Mouse (Mus musculus): ENCODE results near the gene Tsks. TPM values are rescaled to one million over a fixed set of nuclear protein-coding genes. Genes with fewer than 3 reads are reported as not detected.
A peak's percentile ranks its signal among the peaks of the same experiment; 100 is the strongest.

Tsks gene
- polyA plus RNA-seq, 1 experiment from 2014 or later: not detected

DNA sequence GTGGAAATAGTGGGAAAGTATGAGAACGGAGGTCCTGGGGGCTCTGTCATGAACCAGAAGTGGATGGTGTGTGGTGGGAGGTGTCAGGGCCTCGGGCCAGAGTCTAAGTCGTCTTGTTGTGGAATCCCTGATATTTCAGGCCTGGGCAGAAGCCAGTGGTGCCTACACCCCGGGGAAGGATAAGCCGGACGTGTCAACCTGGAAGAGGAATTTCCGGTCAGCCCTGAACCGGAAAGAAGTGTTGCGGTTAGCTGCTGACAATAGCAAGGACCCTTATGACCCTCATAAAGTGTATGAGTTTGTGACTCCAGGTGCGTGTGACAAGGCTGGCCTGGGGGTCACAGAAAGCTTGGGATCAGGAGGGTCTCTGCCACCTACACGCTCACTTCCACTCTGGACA is 56.7 kb downstream of the Tsks start:
- Histone ChIP-seq H3K9me3 (replicated peaks) (no peaks in the 10 kb centered on the region), H3K27me3 (replicated peaks) (no peaks in the 10 kb centered on the region), H3K4me3 (no peak overlapping the region), H3K36me3 (peaks cover 72% of the 10 kb centered on the region), H3K27ac (0 out of 2 replicates have a peak overlapping the region, but pooled peaks have one; percentile 6), H3K4me1 (peaks cover 56% of the 10 kb centered on the region), H3K4me2 (peak overlapping the region; percentile 96), H3K9ac (0 out of 2 replicates have a peak overlapping the region, but pooled peaks have one; percentile 1)
- 79% methylated on average over 11 of the region's 11 CpGs for WGBS (ENCODE audit: insufficient replicate concordance)
- ATAC-seq: no peak

GRCm38 (mm10) chr7:45000539-45001114 is 57.6 kb downstream of the Tsks start:
- Histone ChIP-seq H3K4me2 (no peak overlapping the region), H3K36me3 (peaks cover 72% of the 10 kb centered on the region), H3K4me3 (no peak overlapping the region), H3K27me3 (replicated peaks) (no peaks in the 10 kb centered on the region), H3K27ac (0 out of 2 replicates have a peak overlapping the region, but pooled peaks have one; percentile 3), H3K9me3 (replicated peaks) (no peaks in the 10 kb centered on the region), H3K4me1 (peaks cover 54% of the 10 kb centered on the region), H3K9ac (no peak overlapping the region)
- no peak for ATAC-seq
- 83% methylated on average over 21 of the region's 21 CpGs for WGBS (ENCODE audit: insufficient replicate concordance)

GRCm38 (mm10) chr7:45002440-45002839 is 59.4 kb downstream of the Tsks start:
- no peak overlapping the region for H3K27ac ChIP-seq
- no peak overlapping the region for H3K4me3 ChIP-seq
- WGBS (ENCODE audit: insufficient replicate concordance): 62% methylated on average over 7 of the region's 7 CpGs
- H3K4me1 ChIP-seq: peaks cover 41% of the 10 kb centered on the region
- peaks cover 84% of the 10 kb centered on the region for H3K36me3 ChIP-seq
- H3K4me2 ChIP-seq: no peak overlapping the region
- H3K9ac ChIP-seq: no peak overlapping the region
- no peaks in the 10 kb centered on the region for H3K9me3 ChIP-seq (replicated peaks)
- no peaks in the 10 kb centered on the region for H3K27me3 ChIP-seq (replicated peaks)
- ATAC-seq: no peak

- Histone ChIP-seq H3K9me3 (replicated peaks) (peaks cover 4% of the 10 kb centered on the region; the same call in 1 of the 2 replicates), H3K9ac (no peak overlapping the region), H3K4me2 (no peak overlapping the region), H3K27me3 (replicated peaks) (no peaks in the 10 kb centered on the region), H3K4me1 (peaks cover 26% of the 10 kb centered on the region), H3K27ac (no peak overlapping the region), H3K36me3 (peaks cover 100% of the 10 kb centered on the region), H3K4me3 (no peak overlapping the region)
- no peak for ATAC-seq
- whole genome bisulfite sequencing (ENCODE audit: insufficient replicate concordance): 61% methylated on average over 3 of the region's 3 CpGs
Observed at GRCm38 (mm10) chr7:45004546-45004945, 61.5 kb downstream of the Tsks start.

DNA sequence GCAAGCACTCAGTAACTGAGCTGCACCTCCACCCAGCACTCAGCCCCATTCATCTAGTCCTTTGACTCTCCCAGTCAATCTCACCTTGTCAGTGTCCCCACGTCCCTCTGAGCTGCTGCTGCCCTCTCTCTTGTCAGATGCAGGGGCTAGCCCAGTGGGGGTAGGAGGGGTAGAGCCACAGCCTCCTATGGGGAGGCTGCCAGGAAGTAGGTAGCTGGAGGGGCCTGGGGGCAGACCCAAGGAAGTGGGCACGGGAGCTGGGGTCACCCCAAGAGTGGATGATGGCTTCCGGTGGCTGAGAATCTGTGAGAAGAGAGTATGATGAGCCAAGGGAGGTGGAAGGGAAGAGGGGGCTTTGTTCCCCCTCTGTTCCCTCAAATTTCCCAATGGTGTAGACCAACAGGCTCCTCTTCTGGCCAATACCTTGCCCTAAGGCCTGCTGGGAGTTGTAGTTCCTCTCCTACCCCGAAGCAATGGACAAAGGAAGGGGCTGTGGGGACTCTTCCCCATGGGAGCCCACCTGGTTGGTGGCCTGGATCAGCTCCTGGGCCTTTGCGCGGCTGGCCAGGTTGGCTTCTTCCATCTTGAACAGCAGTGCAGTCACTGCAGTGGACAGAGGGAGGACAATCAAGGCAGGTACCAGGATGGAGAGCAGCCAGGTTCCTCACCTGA is 62.5 kb downstream of the Tsks start:
- Histone ChIP-seq H3K4me3 (no peak overlapping the region), H3K9ac (no peak overlapping the region), H3K36me3 (peaks cover 100% of the 10 kb centered on the region), H3K4me2 (no peak overlapping the region), H3K27me3 (replicated peaks) (no peaks in the 10 kb centered on the region), H3K9me3 (replicated peaks) (peaks cover 4% of the 10 kb centered on the region; the same call in 1 of the 2 replicates), H3K4me1 (peaks cover 18% of the 10 kb centered on the region), H3K27ac (no peak overlapping the region; the same call in 1 of the 2 replicates)
- 89% methylated on average over 6 of the region's 6 CpGs for WGBS (ENCODE audit: insufficient replicate concordance)
- ATAC-seq: no peak

GRCm38 (mm10) chr7:45006503-45006902 is 63.5 kb downstream of the Tsks start:
- no peak overlapping the region for H3K4me3 ChIP-seq
- no peak for ATAC-seq
- H3K36me3 ChIP-seq: peaks cover 100% of the 10 kb centered on the region
- WGBS (ENCODE audit: insufficient replicate concordance): 91% methylated on average over 12 of the region's 12 CpGs
- H3K4me2 ChIP-seq: no peak overlapping the region
- H3K9ac ChIP-seq: no peak overlapping the region
- peaks cover 4% of the 10 kb centered on the region; the same call in 1 of the 2 replicates for H3K9me3 ChIP-seq (replicated peaks)
- H3K4me1 ChIP-seq: peaks cover 7% of the 10 kb centered on the region; the same call in 1 of the 2 replicates
- no peaks in the 10 kb centered on the region for H3K27me3 ChIP-seq (replicated peaks)
- no peak overlapping the region for H3K27ac ChIP-seq

DNA sequence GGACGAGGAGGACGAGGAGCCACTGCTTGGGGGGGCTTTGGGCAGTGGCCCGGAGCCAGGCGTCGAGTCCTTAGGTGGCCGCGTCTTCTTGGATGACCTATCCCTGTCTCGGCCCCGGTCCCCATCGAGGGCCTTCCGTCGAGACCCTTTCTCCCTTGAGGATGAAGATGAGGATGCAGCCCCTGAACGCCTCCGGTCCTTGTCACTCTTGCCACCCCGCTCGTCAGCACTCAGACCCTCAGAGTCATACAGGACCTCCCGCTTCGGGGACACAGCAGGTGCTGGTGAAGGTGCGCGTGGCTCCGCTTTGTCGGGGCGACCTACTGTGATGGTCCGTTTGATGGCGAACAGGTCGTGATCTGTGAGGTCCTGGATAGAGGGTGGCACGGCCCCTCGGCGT is 64.1 kb downstream of the Tsks start:
- no peak overlapping the region for H3K9ac ChIP-seq
- H3K4me3 ChIP-seq: no peak overlapping the region
- peaks cover 3% of the 10 kb centered on the region; the same call in 1 of the 2 replicates for H3K4me1 ChIP-seq
- H3K36me3 ChIP-seq: peaks cover 100% of the 10 kb centered on the region
- H3K4me2 ChIP-seq: no peak overlapping the region
- H3K27me3 ChIP-seq (replicated peaks): no peaks in the 10 kb centered on the region
- WGBS (ENCODE audit: insufficient replicate concordance): 92% methylated on average over 29 of the region's 29 CpGs
- H3K27ac ChIP-seq: no peak overlapping the region
- no peak for ATAC-seq
- H3K9me3 ChIP-seq (replicated peaks): peaks cover 4% of the 10 kb centered on the region; the same call in 1 of the 2 replicates

Other genes with a start within 250 kb of the Tsks start
- gene Izumo2, start 234.5 kb upstream of the Tsks start, polyA plus RNA-seq (2016; fragmentation: Nextera tagmentation; extraction: Ambion mirVana): not detected in 2 replicates
- gene Vrk3, start 194.8 kb upstream of the Tsks start, polyA plus RNA-seq (2016; fragmentation: Nextera tagmentation; extraction: Ambion mirVana): 31.0 and 31.7 TPM in 2 replicates
- 1.7 and 1.9 TPM in 2 replicates for gene Zfp473, start 192.2 kb upstream of the Tsks start, polyA plus RNA-seq (2016; fragmentation: Nextera tagmentation; extraction: Ambion mirVana)
- gene Nup62, start 127.1 kb upstream of the Tsks start, polyA plus RNA-seq (2016; fragmentation: Nextera tagmentation; extraction: Ambion mirVana): 82.6 and 84.9 TPM in 2 replicates
- 0.59 and 0.64 TPM in 2 replicates for gene Il4i1, start 126.8 kb upstream of the Tsks start, polyA plus RNA-seq (2016; fragmentation: Nextera tagmentation; extraction: Ambion mirVana)
- gene Atf5, start 126.5 kb upstream of the Tsks start, polyA plus RNA-seq (2016; fragmentation: Nextera tagmentation; extraction: Ambion mirVana): 5.4 and 5.7 TPM in 2 replicates
- 42.7 and 45.3 TPM in 2 replicates for gene Akt1s1, start 94.2 kb upstream of the Tsks start, polyA plus RNA-seq (2016; fragmentation: Nextera tagmentation; extraction: Ambion mirVana)
- 34.4 and 39.6 TPM in 2 replicates for gene Tbc1d17, start 94.1 kb upstream of the Tsks start, polyA plus RNA-seq (2016; fragmentation: Nextera tagmentation; extraction: Ambion mirVana)
- 26.1 and 26.7 TPM in 2 replicates for gene Pnkp, start 86.1 kb upstream of the Tsks start, polyA plus RNA-seq (2016; fragmentation: Nextera tagmentation; extraction: Ambion mirVana)
- gene Ptov1, start 73.4 kb upstream of the Tsks start, polyA plus RNA-seq (2016; fragmentation: Nextera tagmentation; extraction: Ambion mirVana): 114 and 121 TPM in 2 replicates
- gene Med25, start 50.5 kb upstream of the Tsks start, polyA plus RNA-seq (2016; fragmentation: Nextera tagmentation; extraction: Ambion mirVana): 60.4 and 61.0 TPM in 2 replicates
- gene Fuz, start 47.1 kb upstream of the Tsks start, polyA plus RNA-seq (2016; fragmentation: Nextera tagmentation; extraction: Ambion mirVana): 9.0 and 11.4 TPM in 2 replicates
- 85.1 and 86.5 TPM in 2 replicates for gene Ap2a1, start 13.7 kb upstream of the Tsks start, polyA plus RNA-seq (2016; fragmentation: Nextera tagmentation; extraction: Ambion mirVana)
- gene Cpt1c, start 31.6 kb downstream of the Tsks start, polyA plus RNA-seq (2016; fragmentation: Nextera tagmentation; extraction: Ambion mirVana): 4.0 and 4.3 TPM in 2 replicates
- gene Prmt1, start 43.4 kb downstream of the Tsks start, polyA plus RNA-seq (2016; fragmentation: Nextera tagmentation; extraction: Ambion mirVana): 248 and 262 TPM in 2 replicates
- 50.4 and 55.9 TPM in 2 replicates for gene Irf3, start 54.4 kb downstream of the Tsks start, polyA plus RNA-seq (2016; fragmentation: Nextera tagmentation; extraction: Ambion mirVana)
- gene Bcl2l12, start 55.5 kb downstream of the Tsks start, polyA plus RNA-seq (2016; fragmentation: Nextera tagmentation; extraction: Ambion mirVana): 23.6 and 25.4 TPM in 2 replicates
- 19.0 and 21.4 TPM in 2 replicates for gene Scaf1, start 73.2 kb downstream of the Tsks start, polyA plus RNA-seq (2016; fragmentation: Nextera tagmentation; extraction: Ambion mirVana)
- gene Rras, start 74.8 kb downstream of the Tsks start, polyA plus RNA-seq (2016; fragmentation: Nextera tagmentation; extraction: Ambion mirVana): 13.9 and 15.5 TPM in 2 replicates
- gene Prr12, start 109.7 kb downstream of the Tsks start, polyA plus RNA-seq (2016; fragmentation: Nextera tagmentation; extraction: Ambion mirVana): 3.0 and 4.1 TPM in 2 replicates
- gene Nosip, start 119.2 kb downstream of the Tsks start, polyA plus RNA-seq (2016; fragmentation: Nextera tagmentation; extraction: Ambion mirVana): 31.6 and 38.7 TPM in 2 replicates
- 8.5 and 8.6 TPM in 2 replicates for gene Prrg2, start 119.5 kb downstream of the Tsks start, polyA plus RNA-seq (2016; fragmentation: Nextera tagmentation; extraction: Ambion mirVana)
- 69.1 and 70.9 TPM in 2 replicates for gene Rcn3, start 149.0 kb downstream of the Tsks start, polyA plus RNA-seq (2016; fragmentation: Nextera tagmentation; extraction: Ambion mirVana)
- 26.6 and 26.9 TPM in 2 replicates for gene Fcgrt, start 160.6 kb downstream of the Tsks start, polyA plus RNA-seq (2016; fragmentation: Nextera tagmentation; extraction: Ambion mirVana)
- gene Rps11, start 181.2 kb downstream of the Tsks start, polyA plus RNA-seq (2016; fragmentation: Nextera tagmentation; extraction: Ambion mirVana): 1,421 and 1,491 TPM in 2 replicates
- gene Rpl13a, start 185.6 kb downstream of the Tsks start, polyA plus RNA-seq (2016; fragmentation: Nextera tagmentation; extraction: Ambion mirVana): 1,134 and 1,149 TPM in 2 replicates
- 0.27 and 0.59 TPM in 2 replicates for gene Gm45713, start 193.0 kb downstream of the Tsks start, polyA plus RNA-seq (2016; fragmentation: Nextera tagmentation; extraction: Ambion mirVana)
- gene Flt3l, start 193.2 kb downstream of the Tsks start, polyA plus RNA-seq (2016; fragmentation: Nextera tagmentation; extraction: Ambion mirVana): 5.1 and 5.7 TPM in 2 replicates
- 60.5 and 61.7 TPM in 2 replicates for gene Pih1d1, start 211.1 kb downstream of the Tsks start, polyA plus RNA-seq (2016; fragmentation: Nextera tagmentation; extraction: Ambion mirVana)
- gene Aldh16a1, start 211.4 kb downstream of the Tsks start, polyA plus RNA-seq (2016; fragmentation: Nextera tagmentation; extraction: Ambion mirVana): 35.9 and 41.2 TPM in 2 replicates
- gene Slc17a7, start 220.7 kb downstream of the Tsks start, polyA plus RNA-seq (2016; fragmentation: Nextera tagmentation; extraction: Ambion mirVana): not detected in 2 replicates
- gene Gfy, start 236.4 kb downstream of the Tsks start, polyA plus RNA-seq (2016; fragmentation: Nextera tagmentation; extraction: Ambion mirVana): not detected in 2 replicates
- gene Pth2, start 237.8 kb downstream of the Tsks start, polyA plus RNA-seq (2016; fragmentation: Nextera tagmentation; extraction: Ambion mirVana): not detected in 2 replicates

All from liver, embryonic 12.5 days (tissue).